Mouse (Mus musculus) lung, postnatal 0 days (tissue): Measurements from ENCODE around the gene Sgsm3.

ENCODE experiments used
- CTCF ChIP-seq: IDR thresholded peaks from 2 replicates; pipeline ENCODE4 v1.5.1; 2016; ENCODE audit warnings: antibody characterized with exemption, mild to moderate bottlenecking
- EP300 ChIP-seq: IDR thresholded peaks from 2 replicates; pipeline ENCODE4 v1.6.1; 2016; ENCODE audit warnings: antibody characterized with exemption, mild to moderate bottlenecking, control low read depth

DNA sequence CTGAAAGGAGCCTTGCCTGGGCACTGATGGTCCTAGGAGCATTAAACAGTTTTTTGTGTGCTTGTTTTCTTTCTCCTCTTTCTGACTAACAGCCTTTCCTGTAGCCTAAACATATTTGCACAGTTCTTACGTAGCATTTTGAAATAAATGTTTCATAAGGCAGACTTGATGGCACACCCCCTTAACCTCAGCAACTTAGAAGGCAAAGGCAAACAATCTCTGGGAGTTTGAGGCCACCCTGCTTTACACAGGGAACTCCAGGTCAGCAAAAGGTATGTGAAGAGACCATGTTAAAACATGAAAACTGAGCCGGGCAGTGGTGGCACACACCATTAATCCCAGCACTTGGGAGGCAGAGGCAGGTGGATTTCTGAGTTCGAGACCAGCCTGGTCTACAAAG lies 1.9 kb upstream of the Sgsm3 start:
- TF ChIP-seq EP300 (peak; percentile 47; the same call in 1 of the 2 replicates), CTCF (no peak)
